Mouse (Mus musculus) large intestine, adult 2 months (tissue): ENCODE results near the gene Vmn1r114. TPM values are rescaled to one million over a fixed set of nuclear protein-coding genes. Genes with fewer than 3 reads are reported as not detected.
"Not testable (repeated sequence)": the region's sequence is repeated elsewhere in the genome, so short reads cannot be mapped to it uniquely, and the experiment has no call there.

ENCODE experiments used
- DNase-seq: peaks from one replicate; pipeline ENCODE4 v3.0.0-alpha.2; 2012; ENCODE audit warnings: low read depth, low spot score
- WGBS: fragments of 180-500 bp; shearing (Covaris S2); methylation state at CpG from one replicate; pipeline ENCODE4 v1.1.7; 2018; 5-methylcytosine and 5-hydroxymethylcytosine counted together
- polyA plus RNA-seq: library from polyadenylated mRNA; depleted of rRNA; stranded (reverse); fragments of >200 nt; gene quantifications from 2 replicates; pipeline ENCODE4 v1.2.3, GENCODE M21; 2012; rRNA removed

The Vmn1r114 gene
- not detected in 2 replicates for polyA plus RNA-seq

DNA sequence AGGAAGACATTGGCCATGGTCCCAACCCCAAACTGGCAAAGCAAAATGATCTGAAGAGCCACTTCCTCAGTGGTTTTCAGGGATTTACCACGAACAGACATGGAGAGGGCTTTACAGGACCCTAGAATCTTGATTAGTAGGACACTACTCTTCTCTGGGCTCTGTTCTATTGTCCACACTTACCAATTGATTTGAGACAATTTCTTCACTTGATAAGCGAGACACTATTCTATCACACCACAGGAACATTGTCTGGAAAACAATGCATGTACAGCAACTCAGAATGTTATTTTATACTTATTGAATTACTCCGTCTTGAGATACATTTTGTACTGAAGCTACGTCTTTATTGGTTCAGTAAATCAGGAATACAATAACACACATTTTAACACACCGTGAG, at the start of gene Vmn1r114:
Gene Vmn1r114 (minus strand): TSS at position 101 of the 400 bp plus-strand sequence.
- DNase-seq: not testable (repeated sequence)
- whole genome bisulfite sequencing: no CpG with 5 or more reads among the region's 5 CpGs

DNA sequence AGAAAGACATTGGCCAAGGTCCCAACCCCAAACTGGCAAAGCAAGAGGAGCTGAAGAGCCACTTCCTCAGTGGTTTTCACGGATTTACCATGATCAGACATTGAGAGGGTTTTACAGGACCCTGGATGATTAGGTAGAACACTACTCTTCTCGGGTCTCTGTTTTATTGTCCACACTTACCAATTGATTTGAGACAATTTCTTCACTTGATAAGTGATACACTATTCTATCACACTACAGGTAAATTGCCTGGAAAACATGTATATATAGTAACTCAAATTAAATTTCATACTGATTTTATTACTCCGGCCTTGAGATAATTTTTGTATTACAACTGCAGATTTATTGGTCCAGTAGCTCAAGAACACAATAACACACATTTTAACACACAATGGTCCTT, 32.9 kb upstream of the Vmn1r114 start, which contains the start of gene Vmn1r115:
Gene Vmn1r115 (minus strand): TSS at position 101 of the 400 bp plus-strand sequence.
- DNase-seq: not testable (repeated sequence)
- WGBS: 80% methylated on average over 1 of the region's 3 CpGs

GRCm38 (mm10) chr7:20786985-20787384, 25.0 kb downstream of the Vmn1r114 start, which contains the start of gene Vmn1r113:
TSS of gene Vmn1r113 (plus strand) at chr7:20787285.
- 50% methylated on average over 2 of the region's 2 CpGs for WGBS

GRCm38 (mm10) chr7:20770885-20771284, 41.1 kb downstream of the Vmn1r114 start, which contains the start of gene Vmn1r112:
TSS of gene Vmn1r112 (plus strand) at chr7:20771185.
- DNase-seq: not testable (repeated sequence)
- no CpG with 5 or more reads among the region's 3 CpGs for WGBS

More at GRCm38 (mm10) chr7:20786985-20787384, 25.0 kb downstream of the Vmn1r114 start, which contains the start of gene Vmn1r113:
- DNase-seq: not testable (repeated sequence)

Other genes starting within 250 kb of the Vmn1r114 start
- gene Gm4141, start 235.9 kb downstream of the Vmn1r114 start, polyA plus RNA-seq: not detected in 2 replicates
- gene Gm4513, start 213.2 kb downstream of the Vmn1r114 start, polyA plus RNA-seq: not detected in 2 replicates
- not detected in 2 replicates for gene Vmn1r107, start 143.3 kb downstream of the Vmn1r114 start, polyA plus RNA-seq
- gene Vmn1r111, start 109.0 kb downstream of the Vmn1r114 start, polyA plus RNA-seq: not detected in 2 replicates
- not detected in 2 replicates for gene Gm10668, start 81.6 kb downstream of the Vmn1r114 start, polyA plus RNA-seq
- not detected in 2 replicates for gene Vmn1r112, start 41.0 kb downstream of the Vmn1r114 start, polyA plus RNA-seq
- not detected in 2 replicates for gene Vmn1r113, start 24.9 kb downstream of the Vmn1r114 start, polyA plus RNA-seq
- gene Vmn1r115, start 32.8 kb upstream of the Vmn1r114 start, polyA plus RNA-seq: not detected in 2 replicates
- not detected in 2 replicates for gene Vmn1r116, start 60.1 kb upstream of the Vmn1r114 start, polyA plus RNA-seq
- gene Vmn1r117, start 71.9 kb upstream of the Vmn1r114 start, polyA plus RNA-seq: not detected in 2 replicates
- not detected in 2 replicates for gene Vmn1r118, start 100.2 kb upstream of the Vmn1r114 start, polyA plus RNA-seq
- gene Vmn1r119, start 200.3 kb upstream of the Vmn1r114 start, polyA plus RNA-seq: not detected in 2 replicates
- not detected in 2 replicates for gene Vmn1r120, start 241.6 kb upstream of the Vmn1r114 start, polyA plus RNA-seq